Mouse (Mus musculus): ENCODE results near the gene Col23a1. TPM values are rescaled to one million over a fixed set of nuclear protein-coding genes. Genes with fewer than 3 reads are reported as not detected.

Col23a1 gene
- total RNA-seq (2023), result 1 to 10 TPM in 1 of 2 experiments, under 1 TPM in 1; 0.85 to 1.0 TPM

GRCm38 (mm10) chr11:51289564-51290041 is at the start of gene Col23a1:
Gene Col23a1, plus strand, starts transcription at chr11:51289920.

GRCm38 (mm10) chr11:51261680-51262219 is 28.0 kb upstream of the Col23a1 start, which contains the start of gene Clk4:
Gene Clk4, plus strand, starts transcription at chr11:51261730.

DNA sequence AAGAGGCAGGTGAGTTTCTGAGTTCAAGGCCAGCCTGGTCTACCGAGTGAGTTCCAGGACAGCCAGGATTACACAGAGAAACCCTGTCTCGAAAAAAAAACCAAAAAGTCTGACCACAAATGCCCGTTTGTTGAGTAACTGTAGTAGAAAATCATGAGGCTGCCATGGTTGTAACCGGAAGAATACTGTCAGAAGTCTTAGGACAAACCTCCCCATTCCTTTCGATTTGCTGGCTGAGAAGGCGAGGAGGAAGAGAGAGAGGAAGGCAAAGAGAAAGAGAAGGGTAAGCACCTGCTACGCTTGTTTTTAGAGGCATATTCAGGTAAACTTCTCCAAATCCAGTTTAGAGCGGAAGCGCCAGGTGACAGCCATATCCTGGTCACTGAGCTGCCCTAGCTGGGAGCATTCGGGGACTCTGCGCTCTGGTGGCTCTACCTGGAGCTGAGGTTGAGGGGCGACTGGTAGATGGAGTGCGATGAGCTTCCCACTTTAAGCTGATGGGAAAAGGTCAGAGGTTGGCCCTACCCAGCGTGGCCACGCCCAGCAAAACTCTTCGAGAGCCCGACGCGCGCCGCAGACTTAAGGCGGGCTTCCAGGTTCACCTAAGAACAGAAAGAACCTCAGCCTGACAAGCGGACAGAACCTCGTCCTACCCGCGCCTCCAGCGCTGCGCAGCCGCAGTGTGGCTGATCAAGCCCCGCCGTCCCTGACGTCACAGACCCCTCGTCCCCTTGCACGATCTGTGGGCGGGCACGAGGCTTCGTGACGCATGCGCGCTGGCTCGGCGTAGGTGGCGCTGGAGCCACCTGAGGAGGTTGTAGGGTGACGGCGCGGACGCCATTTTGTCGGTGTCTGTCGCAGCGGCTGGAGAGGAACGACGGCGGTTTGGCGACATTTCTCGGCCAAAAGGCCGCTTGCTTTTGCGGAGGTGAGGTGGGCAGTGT is 27.1 kb upstream of the Col23a1 start, which contains the start of gene BC049762:
TSS of gene BC049762 (minus strand) at position 705 of the 944 bp plus-strand sequence.

GRCm38 (mm10) chr11:51584431-51585248 is 294.9 kb downstream of the Col23a1 start, which contains the start of gene Phykpl:
Gene Phykpl, plus strand, starts transcription at chr11:51584757.

DNA sequence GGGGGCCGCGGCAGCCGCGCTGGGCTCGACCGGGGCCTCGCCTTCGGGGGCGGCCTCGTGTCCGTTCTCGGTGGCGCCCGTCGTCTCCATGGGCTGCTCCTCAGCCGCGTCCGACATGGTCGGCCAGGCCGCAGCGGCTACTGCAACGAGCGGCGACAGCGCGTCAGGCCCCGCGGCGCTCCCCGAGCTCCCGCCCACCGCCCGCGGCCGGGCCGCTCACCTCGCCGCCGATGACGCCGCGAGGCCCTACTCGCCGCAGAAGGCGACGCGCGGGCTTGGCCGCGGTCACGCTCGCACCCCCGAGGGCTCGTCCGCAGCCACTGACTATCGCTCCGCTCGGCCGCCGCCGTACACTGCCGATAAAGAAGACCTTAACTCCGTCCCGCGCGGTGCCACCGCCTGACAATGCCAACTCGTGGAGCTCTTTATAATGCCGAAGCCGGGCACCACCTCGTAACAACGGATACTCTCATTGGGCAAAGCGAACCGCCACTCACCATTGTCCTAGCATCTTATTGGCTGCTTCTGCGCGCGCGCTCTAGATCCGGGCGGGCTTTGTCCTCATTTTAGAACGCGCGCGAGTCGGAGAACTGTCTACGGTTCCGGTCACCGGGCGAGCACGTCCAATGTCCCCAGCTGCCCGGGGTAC is 316.9 kb downstream of the Col23a1 start, which contains the start of gene Hnrnpab:
TSS of gene Hnrnpab (minus strand) at position 401 of the 649 bp plus-strand sequence.

GRCm38 (mm10) chr11:51619409-51620060 is 329.8 kb downstream of the Col23a1 start, which contains the start of gene Nhp2:
Gene Nhp2, plus strand, starts transcription at chr11:51619735.

Other genes starting within 250 kb of the Col23a1 start
- gene Olfr1375, start 241.8 kb upstream of the Col23a1 start, total RNA-seq (2023), result not detected
- not detected for gene Zfp354a, start 230.7 kb upstream of the Col23a1 start, total RNA-seq (2023)
- not detected for gene Gm12569, start 69.4 kb upstream of the Col23a1 start, total RNA-seq (2023)
- 100 to 1,000 TPM; 101 to 112 TPM for gene Clk4, start 28.2 kb upstream of the Col23a1 start, total RNA-seq (2023)
- under 1 TPM; 0.64 to 0.81 TPM for gene BC049762, start 26.9 kb upstream of the Col23a1 start, total RNA-seq (2023)